Mouse (Mus musculus): ENCODE measurements around the gene 4930512M02Rik.

Gene 4930512M02Rik

DNA sequence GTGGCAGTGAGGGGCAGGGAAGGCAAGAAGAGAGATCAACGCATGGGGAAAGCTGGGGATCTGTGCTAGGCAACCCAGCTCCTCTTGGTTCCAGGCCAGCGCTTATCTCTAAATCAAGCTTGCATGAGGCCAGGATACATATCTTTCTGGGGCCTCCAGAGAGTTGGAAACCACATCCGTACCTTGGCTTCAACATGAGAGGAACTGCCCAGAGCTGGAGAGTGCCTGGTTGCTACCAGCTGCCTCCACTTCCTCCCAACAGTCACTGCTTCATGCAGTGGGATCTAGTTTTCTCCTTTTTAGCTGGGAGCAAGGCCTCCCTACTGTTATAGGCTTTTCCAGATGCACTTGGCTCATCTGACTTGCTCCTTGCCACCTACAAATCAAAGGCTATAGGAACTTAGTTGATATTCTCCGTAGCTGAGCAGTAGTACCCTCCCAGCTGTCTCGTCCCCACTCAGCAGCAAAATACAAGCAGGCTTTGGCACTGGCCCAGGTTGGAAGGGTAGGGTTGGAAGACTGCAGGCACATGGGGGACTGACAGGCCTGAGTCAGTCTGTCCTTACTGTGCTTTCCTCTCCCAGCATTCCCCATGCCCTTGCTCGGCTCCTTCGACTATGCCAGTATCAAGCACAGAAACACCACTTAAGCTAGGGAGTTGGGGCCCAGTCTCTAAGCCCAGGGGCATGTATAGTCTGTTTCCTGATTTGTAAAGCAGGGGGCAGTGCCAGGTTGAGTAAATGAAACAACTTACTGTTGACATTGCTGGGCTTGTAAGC is 63.2 kb downstream of the 4930512M02Rik start:
- DNase-seq (ENCODE audit: low read depth), result peak; percentile 84

DNA sequence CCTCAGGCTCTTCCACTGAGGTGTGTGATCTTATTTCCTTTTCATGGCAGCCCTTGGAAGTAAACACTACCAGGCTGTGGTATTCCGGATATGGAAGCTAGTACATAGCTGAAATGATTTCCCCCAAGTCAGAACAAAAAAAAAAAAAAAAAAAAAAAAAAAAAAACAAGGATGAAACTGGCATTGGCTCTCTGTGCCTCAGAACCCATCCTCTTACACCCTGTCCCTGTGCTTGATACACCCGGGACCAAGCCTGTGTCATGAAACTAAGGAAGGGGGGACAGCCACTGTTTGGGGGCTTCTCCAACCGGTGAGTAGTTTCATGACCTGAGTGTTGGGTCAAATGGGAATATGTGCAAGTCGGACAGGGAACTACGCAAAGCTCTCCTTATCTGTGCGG is 66.5 kb downstream of the 4930512M02Rik start:
- no peak for DNase-seq (ENCODE audit: low read depth)

DNA sequence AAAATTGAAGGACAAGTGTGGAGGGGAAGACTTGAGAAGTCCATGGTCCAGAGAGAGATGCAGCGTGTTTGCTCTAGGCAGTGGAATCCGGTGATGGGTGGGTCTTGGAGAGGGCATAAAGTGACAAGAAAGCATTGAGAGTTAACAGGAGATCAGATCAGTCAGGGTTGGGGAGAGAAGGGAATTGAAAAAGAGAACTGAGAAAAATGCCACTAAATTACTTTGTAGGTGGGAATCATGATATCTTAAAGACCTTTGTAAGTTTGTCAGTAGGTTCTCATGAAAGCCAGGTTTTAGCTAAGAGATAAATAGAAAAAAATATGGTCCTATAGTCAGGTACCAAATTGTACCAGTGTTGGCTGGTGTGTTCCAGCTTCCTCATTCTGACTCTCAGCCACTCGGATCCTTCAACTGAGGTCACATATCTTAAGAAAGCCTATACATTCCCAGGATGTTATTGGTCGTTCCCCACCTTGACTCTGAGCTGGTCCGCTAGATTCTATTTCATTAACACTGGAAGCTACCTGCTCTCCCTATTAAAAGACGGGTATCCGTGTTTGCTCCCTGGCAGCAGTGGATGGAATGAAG is 68.4 kb downstream of the 4930512M02Rik start:
- no peak for DNase-seq (ENCODE audit: low read depth)

DNA sequence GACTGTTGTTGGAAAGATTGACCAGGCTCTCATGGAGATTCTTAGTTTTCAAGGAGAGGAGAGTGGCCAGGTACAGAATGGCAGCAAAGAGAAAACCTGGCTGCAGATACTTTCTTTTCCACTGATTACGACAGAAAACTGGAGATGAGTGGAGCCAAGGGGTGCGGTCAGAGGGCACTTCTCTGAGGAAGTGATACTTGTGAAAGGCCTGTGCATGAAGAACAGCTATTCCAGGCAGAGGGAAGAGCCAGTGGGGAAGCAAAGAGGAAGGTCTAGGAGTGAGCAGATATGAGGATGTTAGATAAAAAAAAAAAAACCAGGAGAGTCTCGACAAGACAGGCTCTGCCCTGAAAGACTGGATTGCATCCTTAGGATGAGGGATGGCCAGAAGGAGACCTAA is 69.0 kb downstream of the 4930512M02Rik start:
- no peak for DNase-seq (ENCODE audit: low read depth)

DNA sequence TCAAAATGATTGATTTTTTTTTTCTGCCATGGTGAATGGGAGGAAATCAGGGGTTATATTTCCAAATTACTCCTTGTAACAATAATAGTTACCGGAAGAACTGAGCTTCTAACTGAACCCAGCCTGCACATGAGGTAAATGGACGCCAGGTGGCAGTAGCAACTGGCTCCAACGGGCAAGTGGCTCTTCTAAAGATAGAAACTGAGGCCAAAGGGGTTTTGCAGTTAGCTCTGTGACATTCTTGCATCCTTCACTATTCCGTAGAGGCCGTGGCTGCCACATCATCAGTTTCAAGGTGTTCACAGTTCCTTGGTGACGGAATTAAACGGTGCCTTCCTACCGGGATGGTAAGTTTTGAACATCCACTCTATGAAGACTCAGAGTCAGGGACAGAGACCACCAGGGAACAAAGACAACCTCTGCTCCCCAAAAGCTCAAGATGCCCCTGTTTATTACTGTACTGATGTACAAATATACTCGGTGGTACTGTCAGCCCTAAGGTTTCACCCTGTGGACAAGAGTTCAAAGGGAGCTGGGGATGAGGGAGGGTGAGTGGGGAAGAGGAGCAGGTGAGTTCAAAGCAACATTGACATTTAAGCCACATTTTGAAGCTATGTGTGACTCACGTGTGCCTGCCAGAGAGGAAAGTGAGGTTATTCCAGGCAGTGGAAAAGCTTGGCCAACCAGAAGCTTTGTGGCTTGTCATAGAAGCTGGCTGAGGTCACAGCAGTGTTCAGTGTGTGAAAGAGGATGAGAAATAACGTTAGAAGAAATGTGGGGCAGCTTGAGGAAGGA is 70.3 kb downstream of the 4930512M02Rik start:
- DNase-seq (ENCODE audit: low read depth), result peak; percentile 93

DNA sequence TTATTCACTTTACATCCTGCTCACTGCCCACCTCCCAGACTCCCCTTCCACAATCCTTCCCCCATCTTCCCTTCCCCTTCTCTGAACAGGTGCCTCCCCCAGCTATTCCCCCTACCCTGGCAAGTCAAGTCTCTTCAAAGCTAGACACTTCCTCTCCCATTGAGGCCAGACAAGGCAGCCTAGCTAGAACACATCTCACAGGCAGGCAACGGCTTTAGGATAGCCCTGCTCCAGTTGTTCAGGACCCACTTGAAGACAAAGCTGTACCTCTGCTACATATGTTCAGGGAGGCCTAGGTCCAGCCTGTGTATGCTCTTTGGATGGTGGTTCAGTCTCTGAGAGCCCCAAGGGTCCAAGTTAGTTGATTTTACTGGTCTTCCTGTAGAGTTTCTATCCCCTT is 71.4 kb downstream of the 4930512M02Rik start:
- DNase-seq (ENCODE audit: low read depth), result no peak

DNA sequence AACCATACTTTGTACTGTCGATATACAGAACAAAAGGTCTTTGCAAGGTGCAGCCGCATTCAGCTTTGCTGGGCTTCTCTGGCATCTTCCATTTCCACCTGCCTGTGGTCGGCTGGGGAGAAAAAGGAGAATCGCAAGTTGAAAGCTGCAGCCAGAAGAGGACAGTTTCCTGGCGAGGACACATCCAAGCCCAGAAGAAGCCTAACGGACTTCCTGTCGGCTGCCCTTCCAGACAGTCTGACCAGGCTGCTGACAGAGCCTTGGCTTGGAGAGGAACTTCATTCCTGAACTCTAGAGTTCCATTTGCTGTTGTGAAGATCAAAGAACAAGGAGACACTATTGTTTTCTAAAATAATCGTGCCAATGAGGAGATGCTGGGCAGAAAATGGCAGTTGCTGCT is 72.1 kb downstream of the 4930512M02Rik start:
- no peak for DNase-seq (ENCODE audit: low read depth)

DNA sequence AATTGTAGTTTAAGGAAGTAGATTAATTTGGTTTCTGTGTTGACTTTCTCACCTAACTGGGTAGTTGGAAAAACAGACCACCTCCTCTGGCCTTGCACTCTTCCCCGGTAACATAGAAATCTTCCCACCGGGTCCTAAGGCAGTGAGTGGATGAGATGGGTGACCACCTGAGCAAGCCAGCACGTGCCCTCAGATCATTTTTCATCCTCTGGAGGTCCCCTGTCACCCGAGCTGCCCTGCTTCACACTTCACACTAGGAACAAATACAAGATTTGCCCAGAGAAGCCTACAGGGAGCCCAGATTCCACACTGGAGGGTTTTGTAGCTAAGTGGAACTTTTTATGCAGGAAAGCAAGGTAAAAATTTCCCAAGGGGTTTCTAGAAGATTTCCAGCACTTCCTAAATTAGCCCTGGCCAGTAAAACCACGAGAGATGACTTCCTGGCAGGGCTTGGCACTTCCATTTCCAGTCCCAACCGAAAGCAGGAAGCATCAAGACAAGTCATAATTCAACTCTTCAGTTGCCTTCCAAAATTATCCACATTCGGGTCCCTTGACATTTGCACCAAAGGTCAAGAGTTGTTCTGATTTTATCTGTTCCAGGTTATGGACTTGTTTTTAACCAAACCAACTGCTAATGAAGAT is 79.9 kb downstream of the 4930512M02Rik start:
- DNase-seq (ENCODE audit: low read depth), result no peak

DNA sequence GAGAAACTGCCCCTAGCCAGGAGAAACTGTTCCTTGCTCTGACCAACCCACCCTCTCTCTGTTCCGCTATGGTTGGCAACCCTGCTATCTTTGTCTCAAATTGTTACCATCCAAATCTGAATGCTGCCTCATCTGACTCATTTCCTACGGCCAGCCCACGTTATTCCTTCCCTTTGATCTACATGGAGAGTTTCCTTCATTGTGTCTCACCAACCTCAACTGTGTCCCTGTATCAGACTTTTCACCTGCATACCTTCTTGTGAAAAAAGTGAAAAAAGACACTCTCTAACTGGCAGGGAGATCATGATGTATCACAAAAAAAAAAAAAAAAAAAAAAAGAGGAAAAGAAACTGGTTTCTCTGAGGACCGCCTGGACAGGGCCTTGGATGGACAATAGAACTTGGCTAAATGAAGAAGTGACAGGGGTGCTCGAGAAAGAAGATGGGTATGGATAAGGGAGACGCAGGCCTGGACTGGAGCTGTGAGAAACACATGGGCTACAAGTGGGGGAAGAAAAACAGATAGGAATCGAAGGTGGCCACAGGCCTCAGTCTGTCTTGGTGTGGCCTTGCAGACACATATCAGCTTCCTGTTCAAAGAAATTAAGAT is 80.6 kb downstream of the 4930512M02Rik start:
- peak; percentile 29 for DNase-seq (ENCODE audit: low read depth)

DNA sequence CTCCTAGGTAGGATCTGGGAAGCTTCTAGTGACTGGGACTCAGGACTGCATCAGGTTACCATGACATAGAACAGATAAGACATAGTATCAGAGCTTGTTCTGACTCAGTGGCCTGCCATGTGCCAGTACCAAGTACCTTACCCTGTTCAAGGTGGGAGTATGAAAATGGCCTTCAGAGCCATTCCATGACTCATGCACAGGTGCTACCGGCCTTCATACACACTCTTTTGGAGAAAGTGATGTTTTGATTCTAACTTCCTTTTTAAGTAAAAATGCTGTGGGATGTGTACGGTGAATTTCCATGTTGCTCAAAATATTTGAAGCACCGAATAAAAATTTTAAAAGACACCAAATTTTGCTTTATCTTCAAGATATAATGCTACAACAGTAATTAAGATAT is 81.7 kb downstream of the 4930512M02Rik start:
- DNase-seq (ENCODE audit: low read depth), result no peak

Data from induced T-regulatory cell, adult 2 months (primary cell).